Mouse (Mus musculus) myocyte (in vitro differentiated cells): ENCODE results near the gene Gdf15. TPM values are rescaled to one million over a fixed set of nuclear protein-coding genes. Genes with fewer than 3 reads are reported as not detected.

Experiments
- H3K27me3 ChIP-seq: one replicate; pipeline ENCODE4 v1.6.1; 2011; ENCODE audit not compliant: control insufficient read depth, insufficient read depth, insufficient read length
- H3K36me3 ChIP-seq: one replicate; pipeline ENCODE4 v1.6.1; 2011; ENCODE audit not compliant: control insufficient read depth, insufficient read depth
- H3K4me2 ChIP-seq: one replicate; pipeline ENCODE4 v1.6.1; 2011; ENCODE audit warnings: low read depth, control low read depth
- H3K4me3 ChIP-seq: one replicate; pipeline ENCODE4 v1.5.1; 2011; ENCODE audit warnings: mild to moderate bottlenecking, control low read depth, moderate library complexity
- H3K79me2 ChIP-seq: one replicate; pipeline ENCODE4 v1.6.1; 2011; ENCODE audit not compliant: control insufficient read depth, insufficient read depth
- H3ac ChIP-seq: one replicate; pipeline ENCODE4 v1.6.1; 2011; ENCODE audit not compliant: control insufficient read depth, insufficient read length
- CEBPB ChIP-seq: IDR thresholded peaks from 2 replicates; pipeline ENCODE4 v1.6.1; 2011; ENCODE audit warnings: mild to moderate bottlenecking, moderate library complexity; ENCODE audit not compliant: poor library complexity, insufficient read depth, severe bottlenecking
- E2F4 ChIP-seq: IDR thresholded peaks from one replicate; pipeline ENCODE4 v1.6.1; 2011; ENCODE audit warnings: mild to moderate bottlenecking, control low read depth, moderate library complexity; ENCODE audit not compliant: insufficient read depth
- MAX ChIP-seq: IDR thresholded peaks from one replicate; pipeline ENCODE4 v1.6.1; 2011; ENCODE audit warnings: low read depth, mild to moderate bottlenecking, control low read depth
- MYOD1 ChIP-seq, 3 experiments: IDR thresholded peaks; one replicate each; pipeline ENCODE4 v1.6.1; 2011; ENCODE audit warnings: control low read depth in 2 of 3, low read depth in 2 of 3, mild to moderate bottlenecking in 2 of 3, moderate library complexity in 1 of 3; ENCODE audit not compliant: insufficient read length in 2 of 3, control insufficient read depth in 1 of 3
- MYOG ChIP-seq, 3 experiments: IDR thresholded peaks; one replicate each; pipeline ENCODE4 v1.6.1; 2011; ENCODE audit warnings: control low read depth in 2 of 3, low read depth in 2 of 3, mild to moderate bottlenecking in 2 of 3; ENCODE audit not compliant: insufficient read length in 2 of 3, control insufficient read depth in 1 of 3, insufficient read depth in 1 of 3
- POLR2A ChIP-seq: IDR thresholded peaks from one replicate; pipeline ENCODE4 v1.6.1; 2011; ENCODE audit warnings: low read depth, mild to moderate bottlenecking, control low read depth, moderate library complexity; ENCODE audit not compliant: insufficient read length
- POLR2AphosphoS2 ChIP-seq: IDR thresholded peaks from one replicate; pipeline ENCODE4 v1.6.1; 2011; ENCODE audit warnings: low read depth, control low read depth; ENCODE audit not compliant: insufficient read length
- REST ChIP-seq: IDR thresholded peaks from one replicate; pipeline ENCODE4 v1.6.1; 2011; ENCODE audit warnings: mild to moderate bottlenecking, control low read depth, moderate library complexity; ENCODE audit not compliant: insufficient read depth, insufficient read length
- SRF ChIP-seq: IDR thresholded peaks from one replicate; pipeline ENCODE4 v1.6.1; 2011; ENCODE audit warnings: low read depth; ENCODE audit not compliant: control insufficient read depth, insufficient read length
- TCF12 ChIP-seq: IDR thresholded peaks from one replicate; pipeline ENCODE4 v1.6.1; 2011; ENCODE audit warnings: mild to moderate bottlenecking, control low read depth; ENCODE audit not compliant: poor library complexity, insufficient read depth, severe bottlenecking
- TCF3 ChIP-seq: IDR thresholded peaks from one replicate; pipeline ENCODE4 v1.6.1; 2011; ENCODE audit warnings: low read depth, control low read depth; ENCODE audit not compliant: insufficient read length
- USF1 ChIP-seq: IDR thresholded peaks from one replicate; pipeline ENCODE4 v1.6.1; 2011; ENCODE audit warnings: low read depth, mild to moderate bottlenecking, control low read depth, moderate library complexity
- polyA plus RNA-seq: library from polyadenylated mRNA; unstranded; fragments of >200 nt; fragmentation: generic; extraction: Trizol; gene quantifications from one replicate; pipeline ENCODE4 v1.2.1, GENCODE M21; 2012; ENCODE audit warnings: missing spikeins

The Gdf15 gene
- polyA plus RNA-seq, 1 experiment, result 54.1 TPM

- H3K79me2 ChIP-seq, result peaks cover 29% of the 10 kb centered on the region
- no peak overlapping the region for H3K4me3 ChIP-seq
- no peaks in the 10 kb centered on the region for H3K27me3 ChIP-seq
- H3K4me2 ChIP-seq, result no peak overlapping the region
- TF ChIP-seq E2F4, result no peak
- TF ChIP-seq MYOD1 (IDR thresholded peaks at IDR 0.05; ENCODE audit: control insufficient read depth in 1 of 3, insufficient read length in 2 of 3, low read depth in 2 of 3), result no peak
- TF ChIP-seq MYOG (IDR thresholded peaks at IDR 0.05; ENCODE audit: control insufficient read depth in 1 of 3, insufficient read depth in 1 of 3, insufficient read length in 2 of 3, low read depth in 2 of 3), result no peak
- TF ChIP-seq TCF3, result no peak
- no peak for TF ChIP-seq TCF12
- no peak for TF ChIP-seq POLR2AphosphoS2
- TF ChIP-seq USF1, result no peak
- no peak for TF ChIP-seq REST
- no peak for TF ChIP-seq SRF
- no peak for TF ChIP-seq MAX
- TF ChIP-seq POLR2A, result no peak
- no peak for TF ChIP-seq CEBPB
- H3K36me3 ChIP-seq, result no peaks in the 10 kb centered on the region
- no peak overlapping the region for H3ac ChIP-seq
Measured at GRCm38 (mm10) chr8:70677451-70678080, 45.3 kb upstream of the Gdf15 start.

- Histone ChIP-seq H3K4me2 (no peak overlapping the region), H3K27me3 (no peaks in the 10 kb centered on the region)
Measured at GRCm38 (mm10) chr8:70675336-70675735, 43.1 kb upstream of the Gdf15 start.

GRCm38 (mm10) chr8:70674716-70675115 lies 42.5 kb upstream of the Gdf15 start:
- Histone ChIP-seq H3ac (no peak overlapping the region), H3K27me3 (no peaks in the 10 kb centered on the region), H3K4me3 (peak overlapping the region; percentile 23), H3K79me2 (peaks cover 29% of the 10 kb centered on the region), H3K4me2 (peak overlapping the region; percentile 90), H3K36me3 (no peaks in the 10 kb centered on the region)
- TF ChIP-seq E2F4 (no peak), MYOG (IDR thresholded peaks at IDR 0.05; ENCODE audit: control insufficient read depth in 1 of 3, insufficient read depth in 1 of 3, insufficient read length in 2 of 3, low read depth in 2 of 3) (peak in 2 of 3 experiments; percentile 10 to 77), MYOD1 (IDR thresholded peaks at IDR 0.05; ENCODE audit: control insufficient read depth in 1 of 3, insufficient read length in 2 of 3, low read depth in 2 of 3) (peak in 2 of 3 experiments; percentile 17 to 89)

More at GRCm38 (mm10) chr8:70675336-70675735, 43.1 kb upstream of the Gdf15 start:
- TF ChIP-seq MYOD1 (IDR thresholded peaks at IDR 0.05; ENCODE audit: control insufficient read depth in 1 of 3, insufficient read length in 2 of 3, low read depth in 2 of 3), result no peak
- TF ChIP-seq REST, result no peak
- Histone ChIP-seq H3K36me3 (no peaks in the 10 kb centered on the region), H3K79me2 (peaks cover 29% of the 10 kb centered on the region), H3K4me3 (no peak overlapping the region), H3ac (no peak overlapping the region)

GRCm38 (mm10) chr8:70674109-70674508 lies 41.9 kb upstream of the Gdf15 start:
- peak overlapping the region; percentile 23 for H3K4me3 ChIP-seq
- peaks cover 29% of the 10 kb centered on the region for H3K79me2 ChIP-seq
- H3K4me2 ChIP-seq, result peak overlapping the region; percentile 90
- no peaks in the 10 kb centered on the region for H3K27me3 ChIP-seq
- H3ac ChIP-seq, result peak overlapping the region; percentile 70
- no peaks in the 10 kb centered on the region for H3K36me3 ChIP-seq
- peak; percentile 43 for TF ChIP-seq POLR2A
- no peak for TF ChIP-seq CEBPB

GRCm38 (mm10) chr8:70673079-70673856 lies 41.0 kb upstream of the Gdf15 start, which contains the start of gene Lsm4:
Lsm4 (plus strand) TSS chr8:70673248.
- peak within 1 kb of the TSS; percentile 70 for H3ac ChIP-seq
- no peaks in the 10 kb centered on the region for H3K36me3 ChIP-seq
- no peaks in the 10 kb centered on the region for H3K27me3 ChIP-seq
- H3K4me2 ChIP-seq, result peak within 1 kb of the TSS; percentile 90
- TF ChIP-seq MYOD1 (IDR thresholded peaks at IDR 0.05; ENCODE audit: control insufficient read depth in 1 of 3, insufficient read length in 2 of 3, low read depth in 2 of 3) (peak in 1 of 3 experiments; percentile 6), POLR2AphosphoS2 (no peak), E2F4 (peak; percentile 77), POLR2A (peak; percentile 57), TCF12 (no peak), CEBPB (no peak), MAX (no peak), USF1 (peak; percentile 98), TCF3 (no peak), REST (no peak), MYOG (IDR thresholded peaks at IDR 0.05; ENCODE audit: control insufficient read depth in 1 of 3, insufficient read depth in 1 of 3, insufficient read length in 2 of 3, low read depth in 2 of 3) (peak in 1 of 3 experiments; percentile 5), SRF (peak; percentile 66)
- H3K4me3 ChIP-seq, result peak within 1 kb of the TSS; percentile 23
- H3K79me2 ChIP-seq, result peaks cover 29% of the 10 kb centered on the region
